Mouse (Mus musculus): ENCODE results near the gene Arpc1b. TPM values are rescaled to one million over a fixed set of nuclear protein-coding genes. Genes with fewer than 3 reads are reported as not detected.

The Arpc1b gene
- polyA plus RNA-seq, 1 experiment from 2014 or later: 82.4 TPM

DNA sequence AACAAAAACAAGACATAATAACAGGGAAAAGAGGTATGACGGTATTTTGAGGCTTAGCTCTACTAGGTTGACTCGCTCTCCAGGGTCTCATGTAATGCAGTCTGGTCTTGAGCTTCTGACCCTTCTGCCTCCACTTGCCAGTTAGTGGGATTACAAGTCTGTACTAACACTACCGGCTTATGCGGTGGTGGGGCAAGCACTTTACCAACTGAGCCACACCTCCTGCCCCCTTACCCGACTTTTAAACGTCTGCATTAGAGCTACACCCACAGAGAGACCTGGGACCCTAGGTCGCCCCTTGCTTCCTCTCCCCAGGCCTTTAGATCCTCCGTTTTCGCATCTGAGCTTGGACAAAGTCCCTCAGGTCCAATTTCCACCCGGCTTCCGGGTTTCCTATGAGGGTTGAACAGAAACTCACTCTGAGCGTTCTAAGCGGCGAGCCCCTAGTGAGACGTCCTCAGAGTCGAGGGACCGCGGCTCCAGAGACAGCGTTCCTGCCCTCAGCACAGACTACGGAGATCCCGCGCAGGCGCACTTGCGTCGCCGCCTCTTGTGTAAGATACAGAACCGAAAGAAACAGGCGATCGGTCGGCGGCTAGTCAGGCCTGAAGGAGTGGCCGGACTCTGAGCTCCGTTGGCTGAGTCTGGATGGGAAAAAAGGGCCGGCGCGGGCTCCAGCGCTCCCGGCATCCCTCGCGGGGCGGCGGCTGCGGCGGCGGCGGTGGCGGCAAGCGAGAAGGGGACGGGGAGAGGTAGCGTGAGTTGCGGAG, 52.7 kb downstream of the Arpc1b start, which contains the start of the genes Ptcd1 and Cpsf4:
Ptcd1 (minus strand) TSS at position 573 of the 770 bp plus-strand sequence.
Cpsf4 (plus strand) TSS at position 678 of the 770 bp plus-strand sequence.
- ATAC-seq (ENCODE audit: low FRiP score): peak; percentile 94
- WGBS: under 1% methylated on average over 51 of the region's 51 CpGs

DNA sequence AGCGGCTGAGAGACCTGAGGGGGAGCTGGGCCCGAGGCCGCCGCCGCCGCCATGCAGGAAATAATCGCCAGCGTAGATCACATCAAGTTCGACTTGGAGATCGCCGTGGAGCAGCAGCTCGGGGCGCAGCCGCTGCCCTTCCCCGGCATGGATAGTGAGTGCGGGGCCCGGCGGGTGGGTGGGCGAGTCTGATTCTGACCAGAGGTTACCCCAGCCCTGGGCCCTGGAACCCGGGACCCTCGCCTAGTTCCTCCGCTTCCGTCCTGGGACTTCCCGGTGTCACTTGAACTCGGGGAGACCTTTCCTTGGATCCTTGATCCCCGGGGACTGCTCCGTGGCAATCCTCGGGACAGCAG, 53.3 kb downstream of the Arpc1b start:
- H3K4me2 ChIP-seq: peak overlapping the region; percentile 97
- WGBS: 0% methylated on average over 26 of the region's 28 CpGs
- H3K36me3 ChIP-seq: peaks cover 50% of the 10 kb centered on the region

More for the DNA sequence above, 52.7 kb downstream of the Arpc1b start, which contains the start of the genes Ptcd1 and Cpsf4:
- H3K4me1 ChIP-seq: peaks cover 45% of the 10 kb centered on the region
- H3K27ac ChIP-seq (replicated peaks): peak within 1 kb of the TSS; percentile 84
- H3K4me3 ChIP-seq (replicated peaks): peak within 1 kb of the TSS; percentile 97
- peak within 1 kb of the TSS; percentile 90 for H3K9ac ChIP-seq (replicated peaks)
- H3K9me3 ChIP-seq (replicated peaks): no peaks in the 10 kb centered on the region
- H3K27me3 ChIP-seq (replicated peaks): no peaks in the 10 kb centered on the region
- peak within 1 kb of the TSS; percentile 97 for H3K4me2 ChIP-seq
- H3K36me3 ChIP-seq: peaks cover 47% of the 10 kb centered on the region

DNA sequence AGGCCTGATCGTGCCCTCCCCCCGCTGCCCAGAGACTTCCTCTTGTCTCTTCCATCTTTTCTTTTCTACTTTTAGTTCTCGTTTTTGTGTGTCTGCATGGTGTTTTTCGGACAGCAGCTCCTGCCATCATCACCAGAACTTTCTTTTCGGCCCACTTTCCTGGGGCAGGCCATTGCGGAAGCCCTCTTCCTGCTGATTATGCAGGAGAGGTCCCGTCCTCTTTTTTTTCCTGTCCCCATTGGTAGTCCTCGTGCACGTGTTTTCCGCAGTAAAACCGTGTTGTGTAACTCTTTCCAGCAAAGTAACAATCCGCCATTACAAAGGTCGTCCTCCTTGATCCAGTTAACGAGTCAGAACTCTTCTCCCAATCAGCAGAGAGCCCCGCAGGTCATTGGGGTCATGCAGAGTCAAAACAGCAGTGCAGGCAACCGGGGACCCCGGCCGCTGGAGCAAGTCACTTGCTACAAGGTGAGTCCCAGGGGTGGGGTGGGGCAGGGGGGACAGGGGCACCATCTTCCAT, 64.5 kb downstream of the Arpc1b start:
- no peak overlapping the region for H3K4me3 ChIP-seq (replicated peaks)
- ATAC-seq (ENCODE audit: low FRiP score): no peak
- no peak overlapping the region for H3K9ac ChIP-seq (replicated peaks)
- H3K36me3 ChIP-seq: peaks cover 99% of the 10 kb centered on the region
- no peak overlapping the region for H3K27ac ChIP-seq (replicated peaks)
- no peaks in the 10 kb centered on the region for H3K27me3 ChIP-seq (replicated peaks)
- H3K9me3 ChIP-seq (replicated peaks): no peaks in the 10 kb centered on the region
- WGBS: 89% methylated on average over 18 of the region's 18 CpGs
- no peaks in the 10 kb centered on the region for H3K4me1 ChIP-seq
- no peak overlapping the region for H3K4me2 ChIP-seq

More for the DNA sequence above, 53.3 kb downstream of the Arpc1b start:
- ATAC-seq (ENCODE audit: low FRiP score): peak; percentile 64
- Histone ChIP-seq H3K9ac (replicated peaks) (peak overlapping the region; percentile 90), H3K4me1 (peaks cover 45% of the 10 kb centered on the region), H3K27ac (replicated peaks) (peak overlapping the region; percentile 84), H3K4me3 (replicated peaks) (peak overlapping the region; percentile 97), H3K27me3 (replicated peaks) (no peaks in the 10 kb centered on the region), H3K9me3 (replicated peaks) (no peaks in the 10 kb centered on the region)

Other genes with a start within 250 kb of the Arpc1b start
- gene Smurf1, start 148.4 kb upstream of the Arpc1b start, polyA plus RNA-seq (2015; fragmentation: Nextera tagmentation; extraction: Ambion mirVana): 22.4 and 23.7 TPM in 2 replicates
- gene Gm4871, start 81.5 kb upstream of the Arpc1b start, polyA plus RNA-seq (2015; fragmentation: Nextera tagmentation; extraction: Ambion mirVana): not detected in 2 replicates
- not detected in 2 replicates for gene 1700018F24Rik, start 71.2 kb upstream of the Arpc1b start, polyA plus RNA-seq (2015; fragmentation: Nextera tagmentation; extraction: Ambion mirVana)
- 218 and 232 TPM in 2 replicates for gene Arpc1a, start 30.4 kb upstream of the Arpc1b start, polyA plus RNA-seq (2015; fragmentation: Nextera tagmentation; extraction: Ambion mirVana)
- gene Kpna7, start 30.2 kb upstream of the Arpc1b start, polyA plus RNA-seq (2015; fragmentation: Nextera tagmentation; extraction: Ambion mirVana): not detected in 2 replicates
- gene Pdap1, start 26.0 kb downstream of the Arpc1b start, polyA plus RNA-seq (2015; fragmentation: Nextera tagmentation; extraction: Ambion mirVana): 97.0 and 115 TPM in 2 replicates
- 183 and 184 TPM in 2 replicates for gene Bud31, start 26.1 kb downstream of the Arpc1b start, polyA plus RNA-seq (2015; fragmentation: Nextera tagmentation; extraction: Ambion mirVana)
- 18.8 and 21.2 TPM in 2 replicates for gene Ptcd1, start 52.9 kb downstream of the Arpc1b start, polyA plus RNA-seq (2015; fragmentation: Nextera tagmentation; extraction: Ambion mirVana)
- gene Cpsf4, start 53.0 kb downstream of the Arpc1b start, polyA plus RNA-seq (2015; fragmentation: Nextera tagmentation; extraction: Ambion mirVana): 49.7 and 50.3 TPM in 2 replicates
- gene Atp5j2, start 77.8 kb downstream of the Arpc1b start, polyA plus RNA-seq (2015; fragmentation: Nextera tagmentation; extraction: Ambion mirVana): 724 and 793 TPM in 2 replicates
- 12.8 and 14.4 TPM in 2 replicates for gene Zkscan14, start 87.7 kb downstream of the Arpc1b start, polyA plus RNA-seq (2015; fragmentation: Nextera tagmentation; extraction: Ambion mirVana)
- 12.5 and 12.9 TPM in 2 replicates for gene Zkscan5, start 90.3 kb downstream of the Arpc1b start, polyA plus RNA-seq (2015; fragmentation: Nextera tagmentation; extraction: Ambion mirVana)
- 28.1 and 29.8 TPM in 2 replicates for gene Zfp655, start 117.5 kb downstream of the Arpc1b start, polyA plus RNA-seq (2015; fragmentation: Nextera tagmentation; extraction: Ambion mirVana)
- 0.55 and 0.57 TPM in 2 replicates for gene Zscan25, start 166.3 kb downstream of the Arpc1b start, polyA plus RNA-seq (2015; fragmentation: Nextera tagmentation; extraction: Ambion mirVana)
- gene Cyp3a57, start 231.1 kb downstream of the Arpc1b start, polyA plus RNA-seq (2015; fragmentation: Nextera tagmentation; extraction: Ambion mirVana): not detected in 2 replicates